Mouse (Mus musculus): ENCODE measurements at regions not wholly inside any gene's neighbourhood (a gene's known extent, or its start where the extent isn't known, plus 50 kb on each side); places are given as distances from the start of the nearest gene placed in this dataset.

- TF ChIP-seq POLR2A (IDR thresholded peaks at IDR 0.05; ENCODE audit: borderline replicate concordance, extremely low read depth, insufficient read depth, insufficient read length, poor library complexity, severe bottlenecking) (no peak), CTCF (IDR thresholded peaks at IDR 0.05; ENCODE audit: borderline replicate concordance, extremely low read depth, insufficient read depth, insufficient read length) (no peak)
These were observed 115.2 kb downstream of the Pmp22 start for GRCm38 (mm10) chr11:63243906-63244416.

All from brain, embryonic 14.5 days (tissue).